Mouse (Mus musculus): ENCODE measurements around the gene Actr3b. TPM values are rescaled to one million over a fixed set of nuclear protein-coding genes. Genes with fewer than 3 reads are reported as not detected.

Actr3b gene
- total RNA-seq, 2 experiments from 2014 or later = 191 to 211 TPM

GRCm38 (mm10) chr5:25769006-25769405, 9.2 kb downstream of the Actr3b start:
- no peak for DNase-seq (ENCODE audit: low spot score in 2 of 2)
- intact Hi-C loops (cut with DNase I) = no loop called here

GRCm38 (mm10) chr5:25769406-25769805, 9.6 kb downstream of the Actr3b start:
- intact Hi-C loops (cut with DNase I) = no loop called here
- DNase-seq (ENCODE audit: low spot score in 2 of 2) = no peak

GRCm38 (mm10) chr5:25772456-25772855, 12.7 kb downstream of the Actr3b start:
- intact Hi-C loops (cut with DNase I) = no loop called here
- DNase-seq (ENCODE audit: low spot score in 2 of 2) = no peak

DNA sequence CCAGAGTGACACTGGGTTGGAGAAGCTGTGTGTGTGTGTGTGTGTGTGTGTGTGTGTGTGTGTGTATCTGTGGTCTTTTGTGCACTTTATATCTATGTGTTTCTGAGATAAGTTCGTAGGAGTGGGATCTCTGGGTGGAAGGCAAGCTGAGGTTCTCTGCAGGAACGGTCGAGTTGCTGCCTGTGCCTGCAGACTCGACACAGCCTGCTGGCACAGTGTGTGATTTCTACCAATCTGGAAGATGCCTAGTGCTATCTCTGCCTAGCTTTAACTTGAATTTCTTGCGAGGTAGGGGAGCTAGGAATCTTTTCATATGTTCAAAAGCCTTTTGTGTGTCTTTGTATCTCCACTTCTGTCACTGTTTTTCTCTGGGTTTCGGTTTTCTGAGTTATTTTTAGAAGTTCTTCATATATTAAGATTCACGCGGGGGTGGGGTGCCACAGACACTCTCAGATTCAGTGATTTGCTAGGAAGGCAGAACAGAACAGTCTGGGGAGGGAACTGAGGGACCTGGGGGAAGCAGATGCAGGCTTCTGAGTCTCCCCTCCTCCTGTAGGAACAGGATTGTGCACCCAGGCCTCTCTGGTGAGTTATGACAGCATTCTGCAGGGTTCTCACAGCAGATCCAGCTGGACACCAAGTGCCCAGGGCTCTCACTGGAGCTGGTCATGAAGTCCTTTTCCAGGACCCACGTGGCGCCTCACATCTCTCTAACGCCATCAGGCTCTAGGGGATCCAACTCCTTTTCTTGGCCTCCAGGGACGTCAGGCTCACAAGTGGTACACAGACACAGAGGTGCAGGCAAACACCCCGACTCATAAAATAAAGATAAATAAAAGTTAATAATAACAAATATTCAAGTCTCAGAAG, 14.4 kb downstream of the Actr3b start:
- intact Hi-C loops (cut with DNase I) = loop anchor here (2.0 kb wide), 1 partner anchor 13 kb away; no protein-coding TSS in a partner anchor

GRCm38 (mm10) chr5:25791570-25791969, 31.8 kb downstream of the Actr3b start:
- intact Hi-C loops (cut with DNase I) = no loop called here
- DNase-seq (ENCODE audit: low spot score in 2 of 2) = no peak

More for the DNA sequence above, 14.4 kb downstream of the Actr3b start:
- peak; percentile 78 to 95 for DNase-seq (ENCODE audit: low spot score in 2 of 2)

DNA sequence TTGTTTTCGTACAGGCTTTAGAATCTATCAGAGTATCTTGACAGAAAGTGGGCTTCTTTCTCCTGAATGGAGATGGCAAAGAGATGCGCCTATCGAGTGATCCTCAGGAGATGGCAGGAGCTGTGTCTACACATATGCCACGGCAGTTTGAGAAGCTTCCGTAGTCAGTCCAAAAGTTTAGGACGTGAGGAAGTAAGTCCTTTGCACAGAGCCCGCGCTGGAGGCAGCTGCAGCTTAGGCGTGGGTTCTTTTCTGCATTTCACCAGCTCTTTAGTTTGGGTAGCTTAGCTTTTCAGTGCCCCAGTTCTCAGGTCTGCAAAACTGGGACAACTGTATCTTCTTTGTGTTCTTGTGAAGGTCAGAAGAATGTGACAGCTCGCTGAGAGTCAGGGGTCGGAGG, 38.0 kb downstream of the Actr3b start:
- DNase-seq (ENCODE audit: low spot score in 2 of 2) = no peak
- intact Hi-C loops (cut with DNase I) = no loop called here

DNA sequence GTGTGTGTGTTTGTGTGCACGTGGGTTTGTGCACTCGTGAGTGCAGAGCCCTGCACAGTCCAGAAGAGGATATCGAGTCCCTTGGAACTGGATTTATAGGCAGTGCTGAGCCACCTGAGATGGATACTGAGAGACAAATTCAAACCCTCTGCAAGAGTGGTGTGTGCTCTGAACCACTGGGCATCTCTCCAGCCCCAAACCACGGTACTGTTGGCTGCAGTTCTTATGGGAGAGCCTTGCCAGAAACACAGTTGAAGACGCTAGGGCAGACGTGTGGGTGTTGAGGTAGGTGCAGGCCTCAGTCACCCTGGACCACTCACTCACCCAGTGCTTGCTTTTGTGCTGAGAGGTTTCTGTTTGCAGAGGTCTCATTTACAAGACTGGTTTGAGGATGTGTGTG, 41.1 kb downstream of the Actr3b start:
- intact Hi-C loops (cut with DNase I) = loop anchor here (5.0 kb wide), 1 partner anchor 39 kb away; no protein-coding TSS in a partner anchor
- DNase-seq (ENCODE audit: low spot score in 2 of 2) = peak in 1 of 2 experiments; percentile 49

- no peak for DNase-seq (ENCODE audit: low spot score in 2 of 2)
- intact Hi-C loops (cut with DNase I) = loop anchor here (5.0 kb wide), 1 partner anchor 39 kb away; no protein-coding TSS in a partner anchor
Measured at GRCm38 (mm10) chr5:25801744-25802143, 41.9 kb downstream of the Actr3b start.

DNA sequence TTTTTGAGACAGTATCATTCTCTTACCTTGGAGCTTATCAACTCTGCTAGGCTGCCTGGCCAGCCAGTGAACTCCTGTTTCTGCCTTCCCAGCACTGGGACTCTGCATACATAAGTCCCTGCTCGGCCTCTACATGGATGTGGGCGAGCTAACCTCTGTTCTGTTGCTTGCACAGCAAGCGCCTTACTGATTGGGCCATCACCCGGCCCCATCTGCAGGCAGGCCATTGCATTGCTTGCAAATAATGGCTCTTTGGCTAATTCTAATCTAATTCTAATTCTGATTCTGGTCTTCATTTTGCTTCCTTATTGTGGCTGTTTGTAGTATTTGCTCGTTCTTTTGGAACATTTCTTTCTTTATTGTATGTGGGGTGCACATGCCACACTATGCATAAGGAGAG, 44.8 kb downstream of the Actr3b start:
- intact Hi-C loops (cut with DNase I) = loop anchor here (5.0 kb wide), 1 partner anchor 42 kb away; no protein-coding TSS in a partner anchor
- DNase-seq (ENCODE audit: low spot score in 2 of 2) = no peak

DNA sequence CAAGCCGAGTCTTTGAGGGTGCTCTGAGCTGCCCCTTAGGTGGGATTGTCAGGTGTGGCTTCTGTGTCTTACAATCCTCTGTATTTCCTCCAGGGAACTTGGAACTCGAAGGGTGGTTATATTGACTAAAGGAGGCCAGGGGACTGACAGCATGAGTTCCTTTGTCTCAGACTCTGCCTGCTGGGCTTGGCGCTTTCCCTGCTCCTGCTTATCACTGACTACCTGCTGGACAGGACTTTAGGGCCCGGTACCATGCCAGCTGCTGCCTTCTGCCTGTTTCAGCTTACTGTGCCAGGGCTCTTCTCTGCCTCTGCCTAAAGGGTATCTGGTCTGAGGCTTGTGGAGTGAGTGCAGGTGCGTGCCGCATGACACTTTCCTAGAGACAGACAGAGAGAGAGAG, 53.1 kb downstream of the Actr3b start:
- intact Hi-C loops (cut with DNase I) = no loop called here
- no peak for DNase-seq (ENCODE audit: low spot score in 2 of 2)

GRCm38 (mm10) chr5:25829308-25830094, 69.7 kb downstream of the Actr3b start:
- intact Hi-C loops (cut with DNase I) = loop anchor here (5.0 to 10.0 kb wide), 3 partner anchors 67 to 407 kb away; no protein-coding TSS in a partner anchor
- DNase-seq (ENCODE audit: low spot score in 2 of 2) = no peak

DNA sequence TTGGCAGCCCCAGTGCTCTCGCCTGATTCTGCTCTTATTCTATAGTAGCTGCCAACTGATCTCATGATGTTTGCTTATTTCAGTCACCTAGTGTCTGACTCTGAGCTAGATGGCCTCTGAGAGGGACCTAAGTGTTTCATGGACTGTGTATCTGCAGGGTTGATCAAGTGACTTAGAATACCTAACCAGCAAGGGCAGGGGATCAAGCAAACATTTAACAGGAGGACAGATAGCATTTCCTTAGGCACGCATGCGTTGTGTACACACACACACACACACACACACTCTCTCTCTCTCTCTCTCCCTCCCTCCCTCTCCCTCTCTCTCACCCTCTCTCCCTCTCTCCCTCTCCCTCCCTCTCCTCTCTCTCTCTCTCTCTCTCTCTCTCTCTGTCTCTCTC, 71.0 kb downstream of the Actr3b start:
- intact Hi-C loops (cut with DNase I) = loop anchor here (5.0 to 10.0 kb wide), 3 partner anchors 69 to 409 kb away; no protein-coding TSS in a partner anchor

GRCm38 (mm10) chr5:25831624-25832023, 71.8 kb downstream of the Actr3b start:
- DNase-seq (ENCODE audit: low spot score in 2 of 2) = peak; percentile 74 to 78
- intact Hi-C loops (cut with DNase I) = loop anchor here (5.0 to 10.0 kb wide), 3 partner anchors 69 to 409 kb away; no protein-coding TSS in a partner anchor

More for the DNA sequence above, 71.0 kb downstream of the Actr3b start:
- no peak for DNase-seq (ENCODE audit: low spot score in 2 of 2)

DNA sequence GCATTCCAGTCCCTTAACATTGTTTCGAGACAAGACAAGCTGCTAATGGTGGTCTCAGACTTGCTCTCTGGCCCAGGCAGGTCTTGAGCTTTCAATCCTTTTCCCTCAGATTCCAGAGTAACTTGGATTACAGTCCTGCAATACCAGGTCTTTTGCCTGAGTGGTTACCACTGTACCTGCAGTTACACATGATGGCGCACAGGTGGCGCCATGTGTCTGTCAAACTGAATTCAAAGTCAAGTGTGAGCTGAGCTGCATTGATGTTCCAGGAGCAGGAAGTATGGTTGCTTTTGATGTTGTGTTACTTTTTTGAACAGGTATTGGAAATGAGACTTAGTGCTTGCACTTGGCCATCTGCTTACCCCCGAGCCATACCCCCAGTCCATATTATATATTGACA, 79.6 kb downstream of the Actr3b start:
- peak; percentile 45 to 47 for DNase-seq (ENCODE audit: low spot score in 2 of 2)
- intact Hi-C loops (cut with DNase I) = loop anchor here (10.0 kb wide), 1 partner anchor 315 kb away; no protein-coding TSS in a partner anchor

GRCm38 (mm10) chr5:25846558-25846957, 86.8 kb downstream of the Actr3b start:
- intact Hi-C loops (cut with DNase I) = no loop called here
- DNase-seq (ENCODE audit: low spot score in 2 of 2) = no peak

GRCm38 (mm10) chr5:25847154-25847553, 87.4 kb downstream of the Actr3b start:
- DNase-seq (ENCODE audit: low spot score in 2 of 2) = no peak
- intact Hi-C loops (cut with DNase I) = no loop called here

- DNase-seq (ENCODE audit: low spot score in 2 of 2) = peak; percentile 67 to 76
- intact Hi-C loops (cut with DNase I) = no loop called here
Measured at GRCm38 (mm10) chr5:25848058-25848457, 88.3 kb downstream of the Actr3b start.

DNA sequence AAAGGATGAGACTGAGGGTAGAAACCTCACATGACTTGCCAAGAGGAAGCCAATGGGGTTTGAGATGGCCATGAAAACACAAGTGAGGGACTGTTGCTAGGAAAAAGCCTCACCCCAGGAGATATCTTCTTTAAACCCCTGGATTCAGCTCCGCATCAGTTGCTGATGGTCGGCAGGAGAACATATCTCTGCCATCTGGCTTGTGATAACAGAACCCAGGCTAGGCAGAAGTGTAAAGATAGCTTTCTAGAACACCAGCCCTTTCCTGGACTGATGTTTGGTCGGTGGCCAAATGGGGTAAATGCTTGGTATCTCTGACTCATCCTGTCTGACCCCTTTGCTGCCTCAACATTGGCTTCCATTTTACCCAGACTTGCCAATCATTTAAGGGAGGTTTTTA, 106.4 kb downstream of the Actr3b start:
- DNase-seq (ENCODE audit: low spot score in 2 of 2) = no peak
- intact Hi-C loops (cut with DNase I) = no loop called here

DNA sequence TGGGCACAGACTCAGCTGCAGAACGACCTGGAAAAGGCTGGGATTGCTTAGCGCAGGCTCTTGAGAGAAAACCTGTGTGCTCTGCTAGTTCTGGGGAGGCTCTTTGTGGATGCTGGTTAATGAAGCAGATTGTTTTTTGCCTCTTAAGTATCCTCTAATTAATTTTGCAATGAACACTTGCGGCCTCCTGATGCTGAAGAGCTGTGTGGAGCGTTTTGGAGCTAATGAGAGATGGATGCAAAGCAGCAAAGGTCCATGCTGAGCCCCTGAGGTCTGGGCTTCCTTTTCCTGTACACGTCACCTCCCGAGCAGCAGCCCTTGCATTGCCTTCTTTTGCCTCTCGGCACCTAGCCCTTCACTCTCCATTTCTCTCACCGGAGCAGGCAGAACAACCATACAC, 110.1 kb downstream of the Actr3b start:
- intact Hi-C loops (cut with DNase I) = no loop called here
- DNase-seq (ENCODE audit: low spot score in 2 of 2) = no peak

GRCm38 (mm10) chr5:25870632-25871031, 110.8 kb downstream of the Actr3b start:
- no peak for DNase-seq (ENCODE audit: low spot score in 2 of 2)
- intact Hi-C loops (cut with DNase I) = no loop called here
